ENCODE assay signal across 12 mouse cellular contexts in the genomic region with DNA sequence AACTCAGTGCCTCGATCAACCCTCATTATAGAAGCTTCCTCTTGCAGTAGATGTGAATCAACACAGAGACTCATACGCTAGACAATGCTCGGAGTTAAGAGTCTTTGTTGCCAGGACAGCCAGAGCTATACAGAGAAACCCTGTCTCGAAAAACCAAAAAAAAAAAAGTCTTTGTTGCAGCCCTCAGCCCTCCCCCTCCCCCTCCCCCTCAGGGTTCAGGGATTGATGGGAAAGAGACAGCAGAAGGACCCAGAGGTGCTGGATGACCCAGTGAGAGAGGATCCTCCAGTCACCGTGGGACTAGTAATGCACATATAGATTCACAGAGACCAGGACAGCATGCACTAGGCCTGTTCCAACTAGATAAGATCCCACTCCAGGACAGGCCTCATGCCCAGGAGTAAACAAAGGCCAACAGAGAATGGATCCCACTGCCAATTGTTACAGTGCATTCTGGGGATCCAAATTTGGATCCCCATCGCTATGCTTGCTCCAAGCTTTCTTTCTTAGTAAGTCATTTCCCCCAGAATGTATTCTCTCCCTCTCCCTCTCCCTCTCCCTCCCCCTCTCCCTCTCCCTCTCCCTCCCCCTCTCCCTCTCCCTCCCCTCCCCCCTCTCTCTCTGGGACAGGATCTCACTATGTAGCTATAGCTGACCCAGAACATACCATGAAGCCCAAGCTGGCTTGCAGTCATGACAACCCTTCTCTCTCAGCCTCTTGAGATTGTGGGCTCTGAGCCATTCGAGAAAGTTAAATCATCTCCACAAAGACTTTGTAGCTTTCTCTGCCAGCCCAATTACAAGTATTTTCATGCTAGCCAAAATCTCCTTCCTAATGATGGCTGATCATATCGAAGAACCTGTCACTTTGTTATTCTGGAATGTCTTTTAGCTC. TPM values are rescaled to one million over a fixed set of nuclear protein-coding genes. Genes with fewer than 3 reads are reported as not detected.
DNase-seq lines count a peak whose midpoint lies in the region; ATAC-seq and TF ChIP-seq lines count a peak whose summit lies in the region.
"Had no signal": no experiment of that assay in that cellular context is flagged by ENCODE, and none has a peak within 500 bp of the region (broad histone marks: within the 10 kb centered on the region; RNA-seq: fewer than 3 reads in every experiment).

No protein-coding gene starts in this region.

- H3K27me3 ChIP-seq in embryonic facial prominence, embryonic 14.5 days (replicated peaks; ENCODE audit: control insufficient read depth, insufficient read depth, low read length): no peaks in the 10 kb centered on the region
- no peaks in the 10 kb centered on the region for H3K27me3 ChIP-seq in heart, postnatal 0 days (ENCODE audit: control insufficient read depth, insufficient read depth, low read length)
- H3K27me3 ChIP-seq: limb, embryonic 13.5 days; neural tube, embryonic 12.5 days had no signal

- peaks cover 49% of the 10 kb centered on the region for H3K4me1 ChIP-seq in embryonic facial prominence, embryonic 14.5 days (ENCODE audit: control insufficient read depth, insufficient read depth, low read length)
- peaks cover 12% of the 10 kb centered on the region for H3K4me1 ChIP-seq in heart, postnatal 0 days (ENCODE audit: control insufficient read depth, insufficient read depth)

- no peaks in the 10 kb centered on the region for H3K9me3 ChIP-seq in embryonic facial prominence, embryonic 14.5 days (ENCODE audit: control insufficient read depth, low read length)
- no peaks in the 10 kb centered on the region for H3K9me3 ChIP-seq in heart, postnatal 0 days (replicated peaks; ENCODE audit: control insufficient read depth, low read length)
- H3K9me3 ChIP-seq: limb, embryonic 13.5 days; neural tube, embryonic 12.5 days had no signal

- TF ChIP-seq CTCF in layer of hippocampus, adult 2 months (conservative IDR thresholded peaks at IDR 0.05): no peak
- TF ChIP-seq CTCF in heart, postnatal 0 days (IDR thresholded peaks at IDR 0.05; ENCODE audit: low read depth): no peak

- no peak for DNase-seq in layer of hippocampus, adult 2 months (ENCODE audit: low spot score in 2 of 2)
- DNase-seq in layer of hippocampus, postnatal 25 days (ENCODE audit: extremely low spot score in 1 of 2, low spot score in 1 of 2): no peak
- peak; percentile 56 for DNase-seq in embryonic facial prominence, embryonic 14.5 days (ENCODE audit: low spot score)
- DNase-seq in heart, postnatal 0 days (ENCODE audit: low spot score): no peak
- peak; percentile 32 for DNase-seq in lung, postnatal 36 days
- no peak for DNase-seq in adrenal gland, adult 2 months
- DNase-seq in gastrocnemius, postnatal 10 days: no peak
- DNase-seq: cerebellum, adult 11 months; thymus, postnatal 36 days had no signal

- peak overlapping the region; percentile 85 for H3K27ac ChIP-seq in layer of hippocampus, adult 2 months
- H3K27ac ChIP-seq in embryonic facial prominence, embryonic 14.5 days (replicated peaks; ENCODE audit: low read depth, low read length): 0 out of 2 replicates have a peak overlapping the region, but pooled peaks have one; percentile 29
- H3K27ac ChIP-seq in heart, postnatal 0 days (ENCODE audit: low read depth): no peak overlapping the region

- no peak for TF ChIP-seq EP300 in heart, postnatal 0 days (IDR thresholded peaks at IDR 0.05; ENCODE audit: low read depth)

- H3K4me3 ChIP-seq in layer of hippocampus, adult 2 months: no peak overlapping the region
- H3K4me3 ChIP-seq in embryonic facial prominence, embryonic 14.5 days (ENCODE audit: low read depth, low read length): no peak overlapping the region
- H3K4me3 ChIP-seq in heart, postnatal 0 days (ENCODE audit: low read depth, low read length): no peak overlapping the region
- H3K4me3 ChIP-seq: limb, embryonic 13.5 days; neural tube, embryonic 12.5 days had no signal

- H3K9ac ChIP-seq in embryonic facial prominence, embryonic 14.5 days (ENCODE audit: low read depth, low read length): no peak overlapping the region
- H3K9ac ChIP-seq in heart, postnatal 0 days (replicated peaks; ENCODE audit: low read depth, low read length): no peak overlapping the region
- H3K9ac ChIP-seq: limb, embryonic 13.5 days; neural tube, embryonic 12.5 days had no signal

- H3K4me2 ChIP-seq in embryonic facial prominence, embryonic 14.5 days (ENCODE audit: low read depth, low read length): no peak overlapping the region
- H3K4me2 ChIP-seq in heart, postnatal 0 days (ENCODE audit: low read depth, low read length): no peak overlapping the region
- H3K4me2 ChIP-seq: limb, embryonic 13.5 days had no signal

- no peaks in the 10 kb centered on the region for H3K36me3 ChIP-seq in embryonic facial prominence, embryonic 14.5 days (ENCODE audit: control insufficient read depth, insufficient read depth, low read length)
- no peaks in the 10 kb centered on the region for H3K36me3 ChIP-seq in heart, postnatal 0 days (replicated peaks; ENCODE audit: control insufficient read depth, insufficient read depth, low read length)
- H3K36me3 ChIP-seq: limb, embryonic 13.5 days; neural tube, embryonic 12.5 days had no signal

- ATAC-seq in embryonic facial prominence, embryonic 14.5 days (ENCODE audit: low read depth): no peak
- ATAC-seq in heart, postnatal 0 days (ENCODE audit: insufficient read depth, low read depth): peak; percentile 42; the same call in 1 of the 2 replicates
- no peak for ATAC-seq in cerebellum, adult (ENCODE audit: insufficient number of reproducible peaks, low FRiP score, low TSS enrichment)

- 62% methylated on average over 8 of the region's 8 CpGs for WGBS in embryonic facial prominence, embryonic 14.5 days
- WGBS in heart, postnatal 0 days: 58% methylated on average over 8 of the region's 8 CpGs

RNA-seq across cellular contexts. Expression of gene Slc1a3, which starts 52.2 kb away (rescaled TPM):
- total RNA-seq in layer of hippocampus, adult 2 months (2021): 100 to 1,000 TPM; 388 to 405 TPM
- total RNA-seq in layer of hippocampus, postnatal 25 days (2021): 100 to 1,000 TPM; 419 to 424 TPM
- 32.8 and 36.5 TPM in 2 replicates for polyA plus RNA-seq in embryonic facial prominence, embryonic 14.5 days (2014; fragmentation: Nextera tagmentation; extraction: Ambion mirVana)
- total RNA-seq in heart, postnatal 0 days (2014; rRNA removed; ENCODE audit: low replicate concordance): 0.85 and 1.3 TPM in 2 replicates
- polyA plus RNA-seq in heart, postnatal 0 days (2015; fragmentation: Nextera tagmentation; extraction: Ambion mirVana): 1.8 and 2.6 TPM in 2 replicates
- total RNA-seq in adrenal gland, adult 2 months (2021): 10 to 100 TPM; 30.1 to 79.0 TPM
- 14.0 and 32.0 TPM in 2 replicates for polyA plus RNA-seq in adrenal gland, adult 2 months (2012; rRNA removed)
- 1 to 10 TPM; 3.7 to 4.3 TPM for total RNA-seq in gastrocnemius, postnatal 10 days (2021)

Comparison
In these comparisons a context has a peak if more than half of its experiments do, and no peak if none do; other contexts are left out.
1. DNase-seq: peak in embryonic facial prominence, embryonic 14.5 days (single experiment) and lung, postnatal 36 days (single experiment); none in layer of hippocampus, adult 2 months (0 of 2), layer of hippocampus, postnatal 25 days (0 of 2), heart, postnatal 0 days (single experiment), adrenal gland, adult 2 months (single experiment) and gastrocnemius, postnatal 10 days (single experiment).
2. RNA of gene Slc1a3, which starts 52.2 kb away (total RNA-seq): 419 to 424 TPM in layer of hippocampus, postnatal 25 days, 388 to 405 TPM in layer of hippocampus, adult 2 months and 30.1 to 79.0 TPM in adrenal gland, adult 2 months; 3.7 to 4.3 TPM in gastrocnemius, postnatal 10 days and 0.85 to 1.3 TPM in heart, postnatal 0 days; every median in the first group is over 4 times any median in the second.